Mouse (Mus musculus): ENCODE results near the gene Tas1r1. TPM values are rescaled to one million over a fixed set of nuclear protein-coding genes. Genes with fewer than 3 reads are reported as not detected.

Gene Tas1r1
- polyA plus RNA-seq, 1 experiment, result 0.14 TPM

DNA sequence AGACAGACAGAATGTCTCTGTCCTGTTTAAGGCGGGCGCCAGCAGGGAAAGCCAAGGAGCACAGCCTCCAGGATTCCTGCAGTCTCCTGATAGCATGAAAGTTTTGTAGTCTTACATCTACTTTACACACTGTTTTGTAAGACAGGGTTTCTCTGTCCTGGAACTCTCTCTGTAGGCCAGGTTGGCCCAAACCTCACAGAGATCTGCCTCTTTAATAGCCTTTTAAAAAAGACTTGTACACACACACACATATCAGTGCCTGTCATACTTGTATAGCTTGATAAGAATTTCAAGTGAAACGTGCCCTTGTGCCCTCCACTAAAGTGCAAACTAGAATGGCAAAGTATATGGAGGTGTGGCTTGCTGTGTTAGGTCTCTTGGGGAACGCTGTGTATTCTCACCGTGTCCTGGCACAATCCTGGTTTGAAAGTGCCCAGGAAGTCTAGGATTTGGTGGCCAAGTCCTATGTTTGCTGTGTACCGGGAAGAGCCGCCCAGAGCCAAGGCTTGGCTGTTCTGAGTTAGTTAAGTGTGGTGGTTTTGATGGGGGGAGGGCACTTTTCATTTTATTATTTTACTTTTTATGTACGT lies 27.1 kb downstream of the Tas1r1 start:
- no peak overlapping the region for H3K4me3 ChIP-seq (ENCODE audit: extremely low read depth, insufficient read depth, insufficient read length)
- TF ChIP-seq CTCF (IDR thresholded peaks at IDR 0.05; ENCODE audit: extremely low read depth, insufficient read depth, insufficient read length, insufficient replicate concordance), result no peak
- H3K27me3 ChIP-seq (ENCODE audit: control insufficient read depth, insufficient read depth, low read length), result no peaks in the 10 kb centered on the region
- DNase-seq (ENCODE audit: low read depth in 1 of 2, low spot score in 2 of 2), result no peak
- no peak overlapping the region for H3K27ac ChIP-seq (ENCODE audit: insufficient read depth, low read length)
- 76% methylated on average over 8 of the region's 8 CpGs for WGBS
- H3K36me3 ChIP-seq (ENCODE audit: control insufficient read depth, insufficient read depth, low read length), result peaks cover 14% of the 10 kb centered on the region
- peaks cover 11% of the 10 kb centered on the region for H3K4me1 ChIP-seq (ENCODE audit: control insufficient read depth, insufficient read depth, insufficient read length)

DNA sequence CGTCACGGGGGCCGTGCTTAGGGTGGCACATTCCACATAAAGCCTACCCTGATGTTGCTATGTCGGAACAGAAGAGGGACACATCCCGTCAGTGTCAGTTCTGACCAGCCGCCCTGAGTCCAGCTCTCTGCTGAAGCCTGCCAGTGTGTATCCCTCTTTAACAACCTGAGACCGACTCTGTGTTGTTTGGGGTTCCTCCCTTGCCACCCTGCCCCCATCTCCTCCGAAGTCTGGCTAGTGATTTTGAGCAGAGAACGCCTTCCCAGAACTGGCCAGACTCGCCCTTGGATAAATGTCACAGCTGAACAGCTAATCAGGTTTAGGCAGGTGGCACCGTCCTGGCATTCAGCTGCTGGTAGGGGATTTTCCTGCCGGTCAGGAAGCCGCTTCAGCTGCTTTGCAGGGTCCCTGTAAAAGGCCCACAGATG lies 27.6 kb downstream of the Tas1r1 start:
- peaks cover 11% of the 10 kb centered on the region for H3K4me1 ChIP-seq (ENCODE audit: control insufficient read depth, insufficient read depth, insufficient read length)
- no peak for DNase-seq (ENCODE audit: low read depth in 1 of 2, low spot score in 2 of 2)

DNA sequence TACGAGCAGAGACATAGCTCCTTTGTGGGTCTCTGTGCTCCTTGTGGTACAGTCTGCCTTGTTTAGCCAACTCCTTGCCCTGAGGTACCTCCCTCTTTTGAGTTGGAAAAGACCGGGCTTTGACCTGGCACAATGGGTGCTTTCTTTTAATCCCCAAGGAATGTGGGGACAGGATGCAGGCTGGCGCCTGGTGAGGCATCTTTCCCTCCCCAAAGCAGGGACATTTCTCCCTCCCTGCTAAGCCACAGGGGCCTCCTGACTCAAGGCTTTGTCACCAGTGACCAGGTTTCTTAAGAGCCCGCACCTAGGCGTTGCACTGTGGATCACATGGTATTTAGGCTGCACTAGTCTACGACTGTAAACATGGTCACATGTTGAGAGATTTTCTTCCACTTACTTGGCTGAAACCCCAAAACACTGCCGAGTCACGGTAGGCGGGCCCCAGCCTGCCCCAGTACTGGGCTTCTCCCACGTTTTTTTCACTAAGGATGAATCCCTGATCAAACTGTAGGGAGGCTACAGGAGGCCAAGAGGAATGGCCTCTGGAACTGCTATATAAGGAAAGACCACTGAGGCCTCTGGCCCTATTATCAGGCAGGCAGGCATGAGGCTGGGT lies 28.2 kb downstream of the Tas1r1 start:
- Histone ChIP-seq H3K4me3 (ENCODE audit: extremely low read depth, insufficient read depth, insufficient read length) (peak overlapping the region; percentile 90), H3K36me3 (ENCODE audit: control insufficient read depth, insufficient read depth, low read length) (peaks cover 10% of the 10 kb centered on the region), H3K27ac (ENCODE audit: insufficient read depth, low read length) (no peak overlapping the region), H3K27me3 (ENCODE audit: control insufficient read depth, insufficient read depth, low read length) (no peaks in the 10 kb centered on the region), H3K4me1 (ENCODE audit: control insufficient read depth, insufficient read depth, insufficient read length) (peaks cover 11% of the 10 kb centered on the region)
- DNase-seq (ENCODE audit: low read depth in 1 of 2, low spot score in 2 of 2), result no peak
- TF ChIP-seq CTCF (IDR thresholded peaks at IDR 0.05; ENCODE audit: extremely low read depth, insufficient read depth, insufficient read length, insufficient replicate concordance) (no peak), POLR2A (IDR thresholded peaks at IDR 0.05; ENCODE audit: low read depth, low read length) (no peak)
- WGBS, result 8% methylated on average over 10 of the region's 10 CpGs

More for the DNA sequence above, 27.6 kb downstream of the Tas1r1 start:
- 21% methylated on average over 13 of the region's 13 CpGs for WGBS
- Histone ChIP-seq H3K4me3 (ENCODE audit: extremely low read depth, insufficient read depth, insufficient read length) (peak overlapping the region; percentile 23), H3K27me3 (ENCODE audit: control insufficient read depth, insufficient read depth, low read length) (no peaks in the 10 kb centered on the region), H3K27ac (ENCODE audit: insufficient read depth, low read length) (no peak overlapping the region), H3K36me3 (ENCODE audit: control insufficient read depth, insufficient read depth, low read length) (peaks cover 14% of the 10 kb centered on the region)
- TF ChIP-seq POLR2A (IDR thresholded peaks at IDR 0.05; ENCODE audit: low read depth, low read length) (no peak), CTCF (IDR thresholded peaks at IDR 0.05; ENCODE audit: extremely low read depth, insufficient read depth, insufficient read length, insufficient replicate concordance) (no peak)

DNA sequence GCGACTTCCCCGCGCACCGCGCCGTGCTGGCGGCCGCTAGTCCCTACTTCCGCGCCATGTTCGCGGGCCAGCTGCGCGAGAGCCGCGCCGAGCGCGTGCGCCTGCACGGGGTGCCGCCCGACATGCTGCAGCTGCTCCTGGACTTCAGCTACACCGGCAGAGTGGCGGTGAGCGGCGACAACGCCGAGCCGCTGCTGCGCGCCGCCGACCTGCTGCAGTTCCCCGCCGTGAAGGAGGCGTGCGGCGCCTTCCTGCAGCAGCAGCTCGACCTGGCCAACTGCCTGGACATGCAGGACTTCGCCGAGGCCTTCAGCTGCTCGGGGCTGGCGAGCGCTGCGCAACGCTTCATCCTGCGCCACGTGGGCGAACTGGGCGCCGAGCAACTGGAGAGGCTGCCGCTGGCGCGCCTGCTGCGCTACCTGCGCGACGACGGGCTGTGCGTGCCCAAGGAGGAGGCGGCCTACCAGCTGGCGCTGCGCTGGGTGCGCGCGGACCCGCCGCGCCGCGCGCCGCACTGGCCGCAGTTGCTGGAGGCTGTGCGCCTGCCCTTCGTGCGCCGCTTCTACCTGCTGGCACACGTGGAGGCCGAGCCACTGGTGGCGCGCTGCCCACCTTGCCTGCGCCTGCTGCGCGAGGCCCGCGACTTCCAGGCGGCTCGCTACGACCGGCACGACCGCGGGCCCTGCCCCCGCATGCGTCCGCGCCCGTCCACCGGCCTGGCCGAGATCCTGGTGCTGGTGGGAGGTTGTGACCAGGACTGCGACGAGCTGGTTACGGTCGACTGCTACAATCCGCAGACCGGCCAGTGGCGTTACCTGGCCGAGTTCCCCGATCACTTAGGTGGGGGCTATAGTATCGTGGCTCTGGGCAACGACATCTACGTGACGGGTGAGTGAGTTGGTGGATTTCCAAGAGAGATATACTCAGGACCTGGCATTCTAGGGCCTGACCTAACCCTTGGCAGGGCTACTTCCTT lies 29.0 kb downstream of the Tas1r1 start:
- Histone ChIP-seq H3K4me3 (ENCODE audit: extremely low read depth, insufficient read depth, insufficient read length) (peak overlapping the region; percentile 90), H3K27ac (ENCODE audit: insufficient read depth, low read length) (peak overlapping the region; percentile 94), H3K36me3 (ENCODE audit: control insufficient read depth, insufficient read depth, low read length) (peaks cover 5% of the 10 kb centered on the region; the same call in 1 of the 2 replicates), H3K27me3 (ENCODE audit: control insufficient read depth, insufficient read depth, low read length) (no peaks in the 10 kb centered on the region), H3K4me1 (ENCODE audit: control insufficient read depth, insufficient read depth, insufficient read length) (peaks cover 11% of the 10 kb centered on the region)
- DNase-seq (ENCODE audit: low read depth in 1 of 2, low spot score in 2 of 2), result peak in 1 of 2 experiments; percentile 31
- under 1% methylated on average over 112 of the region's 115 CpGs for WGBS
- TF ChIP-seq POLR2A (IDR thresholded peaks at IDR 0.05; ENCODE audit: low read depth, low read length) (no peak), CTCF (IDR thresholded peaks at IDR 0.05; ENCODE audit: extremely low read depth, insufficient read depth, insufficient read length, insufficient replicate concordance) (no peak)

DNA sequence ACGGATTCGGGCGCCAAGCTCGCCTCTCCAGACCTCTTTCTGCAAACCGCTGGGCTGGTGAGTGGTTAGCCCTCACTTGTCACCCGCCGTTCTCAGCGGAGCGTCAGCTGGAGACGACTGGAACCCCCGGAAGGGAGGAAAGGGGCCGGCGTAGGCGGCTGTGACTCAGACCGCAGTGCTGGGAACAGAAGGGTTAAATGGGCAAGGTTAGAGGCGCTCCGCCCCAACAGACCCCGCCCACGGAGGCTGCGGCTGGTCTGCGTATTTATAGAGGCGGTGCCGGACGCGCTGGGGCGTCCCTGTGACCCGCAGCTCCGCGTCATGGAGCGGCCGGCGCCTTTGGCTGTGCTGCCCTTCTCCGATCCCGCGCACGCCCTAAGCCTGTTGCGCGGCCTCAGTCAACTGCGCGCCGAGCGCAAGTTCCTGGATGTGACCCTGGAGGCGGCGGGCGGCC lies 29.7 kb downstream of the Tas1r1 start, which contains the start of gene Klhl21:
Gene Klhl21, plus strand, starts transcription at position 182 of the 454 bp plus-strand sequence.
- peak within 1 kb of the TSS; percentile 90 for H3K4me3 ChIP-seq (ENCODE audit: extremely low read depth, insufficient read depth, insufficient read length)
- peak; percentile 82 to 90 for DNase-seq (ENCODE audit: low read depth in 1 of 2, low spot score in 2 of 2)
- peaks cover 3% of the 10 kb centered on the region; the same call in 1 of the 2 replicates for H3K36me3 ChIP-seq (ENCODE audit: control insufficient read depth, insufficient read depth, low read length)
- TF ChIP-seq CTCF (IDR thresholded peaks at IDR 0.05; ENCODE audit: extremely low read depth, insufficient read depth, insufficient read length, insufficient replicate concordance) (no peak), POLR2A (IDR thresholded peaks at IDR 0.05; ENCODE audit: low read depth, low read length) (peak; percentile 93)
- no peaks in the 10 kb centered on the region for H3K27me3 ChIP-seq (ENCODE audit: control insufficient read depth, insufficient read depth, low read length)
- peaks cover 11% of the 10 kb centered on the region for H3K4me1 ChIP-seq (ENCODE audit: control insufficient read depth, insufficient read depth, insufficient read length)
- peak within 1 kb of the TSS; percentile 94 for H3K27ac ChIP-seq (ENCODE audit: insufficient read depth, low read length)
- 0% methylated on average over 45 of the region's 45 CpGs for WGBS

DNA sequence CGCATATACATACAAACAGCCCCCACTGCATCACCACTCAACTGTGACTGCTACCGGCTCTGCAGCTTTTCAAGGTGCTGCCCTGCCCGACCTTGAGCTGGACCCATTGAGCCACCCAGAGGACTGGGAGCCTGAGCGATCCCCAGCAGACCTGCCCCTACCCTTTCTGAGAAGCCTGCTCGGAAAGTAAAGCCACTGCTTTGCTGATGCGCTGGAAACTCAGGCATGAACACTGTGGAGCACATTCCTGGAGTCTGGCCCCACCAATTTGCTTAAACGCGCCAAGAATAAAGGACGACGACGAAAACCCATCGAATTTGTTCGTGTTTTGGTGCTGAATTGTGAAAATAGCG lies 30.2 kb downstream of the Tas1r1 start:
- WGBS, result 2% methylated on average over 14 of the region's 14 CpGs
- no peaks in the 10 kb centered on the region for H3K27me3 ChIP-seq (ENCODE audit: control insufficient read depth, insufficient read depth, low read length)
- H3K36me3 ChIP-seq (ENCODE audit: control insufficient read depth, insufficient read depth, low read length), result peaks cover 3% of the 10 kb centered on the region; the same call in 1 of the 2 replicates
- DNase-seq (ENCODE audit: low read depth in 1 of 2, low spot score in 2 of 2), result no peak
- peaks cover 11% of the 10 kb centered on the region for H3K4me1 ChIP-seq (ENCODE audit: control insufficient read depth, insufficient read depth, insufficient read length)
- peak overlapping the region; percentile 53; the same call in 1 of the 2 replicates for H3K27ac ChIP-seq (ENCODE audit: insufficient read depth, low read length)
- TF ChIP-seq CTCF (IDR thresholded peaks at IDR 0.05; ENCODE audit: extremely low read depth, insufficient read depth, insufficient read length, insufficient replicate concordance) (no peak), POLR2A (IDR thresholded peaks at IDR 0.05; ENCODE audit: low read depth, low read length) (no peak)
- H3K4me3 ChIP-seq (ENCODE audit: extremely low read depth, insufficient read depth, insufficient read length), result peak overlapping the region; percentile 90
